Mouse (Mus musculus) embryonic facial prominence, embryonic 12.5 days (tissue): ENCODE results near the gene Cep131. TPM values are rescaled to one million over a fixed set of nuclear protein-coding genes. Genes with fewer than 3 reads are reported as not detected.

Source experiments
- ATAC-seq: fragments of 200-750 bp; cut with Nextera tagmentation; 2 replicates; pipeline ENCODE4 v1.8.0; 2017; ENCODE audit not compliant: insufficient number of reproducible peaks, insufficient read depth, low FRiP score, low TSS enrichment
- H3K27ac ChIP-seq: fragments of 300-500 bp; sonication (generic); 2 replicates; pipeline ENCODE4 v1.5.1; 2016; ENCODE audit warnings: mild to moderate bottlenecking
- H3K27me3 ChIP-seq: fragments of 300-500 bp; sonication (generic); 2 replicates; pipeline ENCODE4 v1.6.1; 2016; ENCODE audit warnings: mild to moderate bottlenecking, moderate library complexity
- H3K36me3 ChIP-seq: fragments of 300-500 bp; sonication (generic); 2 replicates; pipeline ENCODE4 v1.6.1; 2016; ENCODE audit warnings: mild to moderate bottlenecking
- H3K4me1 ChIP-seq: fragments of 300-500 bp; sonication (generic); 2 replicates; pipeline ENCODE4 v1.6.1; 2016
- H3K4me2 ChIP-seq: fragments of 300-500 bp; sonication (generic); replicated peaks from 2 replicates; pipeline ENCODE4 v1.6.1; 2016; ENCODE audit warnings: mild to moderate bottlenecking, moderate library complexity
- H3K4me3 ChIP-seq: fragments of 300-500 bp; sonication (generic); 2 replicates; pipeline ENCODE4 v1.5.1; 2016; ENCODE audit warnings: mild to moderate bottlenecking
- H3K9ac ChIP-seq: fragments of 300-500 bp; sonication (generic); 2 replicates; pipeline ENCODE4 v1.6.1; 2016; ENCODE audit warnings: mild to moderate bottlenecking, moderate library complexity
- H3K9me3 ChIP-seq: fragments of 300-500 bp; sonication (generic); 2 replicates; pipeline ENCODE4 v1.6.1; 2016; ENCODE audit warnings: mild to moderate bottlenecking, moderate library complexity
- WGBS: fragments of 180-500 bp; shearing (Covaris S2); methylation state at CpG from one replicate; pipeline ENCODE4 v1.1.7; 2016; 5-methylcytosine and 5-hydroxymethylcytosine counted together
- microRNA counts: library from miRNA; unstranded; fragments of <30 nt; microRNA quantifications from one replicate; lab custom pipeline; 2017
- microRNA-seq: library from miRNA; unstranded; fragments of <30 nt; microRNA quantifications from one replicate; pipeline ENCODE4, GENCODE M21; 2017
- polyA plus RNA-seq: library from polyadenylated mRNA; unstranded; fragments of >200 nt; fragmentation: Nextera tagmentation; extraction: Ambion mirVana; gene quantifications from 2 replicates; pipeline ENCODE4 v1.2.1, GENCODE M21; 2016

The Cep131 gene
- polyA plus RNA-seq, 1 experiment from 2014 or later, result 43.3 TPM

GRCm38 (mm10) chr11:120014758-120015157, 71.9 kb downstream of the Cep131 start:
- WGBS, result 96% methylated on average over 4 of the region's 4 CpGs
- H3K27me3 ChIP-seq, result peaks cover 20% of the 10 kb centered on the region
- H3K36me3 ChIP-seq, result no peaks in the 10 kb centered on the region
- H3K4me1 ChIP-seq, result peaks cover 18% of the 10 kb centered on the region
- H3K4me3 ChIP-seq, result no peak overlapping the region
- H3K27ac ChIP-seq, result no peak overlapping the region
- ATAC-seq, result no peak
- no peak overlapping the region for H3K9ac ChIP-seq
- H3K4me2 ChIP-seq, result no peak overlapping the region
- H3K9me3 ChIP-seq, result no peaks in the 10 kb centered on the region

MicroRNA genes within 50 kb of the gene (microRNA counts, 519-probe panel; counts per million panel counts)
- microRNA mmu-miR-338-3p (lab: Ali Mortazavi, UCI) (460 counts per million, percentile 65 among the panel's probes with 10 or more counts), microRNA mmu-miR-338-5p (lab: Ali Mortazavi, UCI) (460 counts per million, percentile 65 among the panel's probes with 10 or more counts)

Small RNA genes within 50 kb of the gene (microRNA-seq; reads per million reads assigned to microRNA genes)
- gene Gm25948, result not detected
- gene Mir3065, result not detected
- gene Mir338, result not detected

Other genes with a start within 250 kb of the Cep131 start
- gene Chmp6, start 173.4 kb downstream of the Cep131 start, polyA plus RNA-seq, result 109 and 110 TPM in 2 replicates
- 14.2 and 15.3 TPM in 2 replicates for gene Baiap2, start 144.1 kb downstream of the Cep131 start, polyA plus RNA-seq
- gene Aatk, start 39.7 kb downstream of the Cep131 start, polyA plus RNA-seq, result 5.8 and 5.9 TPM in 2 replicates
- gene Tepsin, start 11.9 kb upstream of the Cep131 start, polyA plus RNA-seq, result 18.5 and 19.2 TPM in 2 replicates
- gene Ndufaf8, start 12.1 kb upstream of the Cep131 start, polyA plus RNA-seq, result 67.4 and 73.6 TPM in 2 replicates
- gene Slc38a10, start 64.5 kb upstream of the Cep131 start, polyA plus RNA-seq, result 95.0 and 99.5 TPM in 2 replicates
- 16.8 and 18.8 TPM in 2 replicates for gene Bahcc1, start 146.1 kb upstream of the Cep131 start, polyA plus RNA-seq